Mouse (Mus musculus): ENCODE measurements at regions not wholly inside any gene's neighbourhood (a gene's known extent, or its start where the extent isn't known, plus 50 kb on each side); places are given as distances from the start of the nearest gene placed in this dataset.

GRCm38 (mm10) chr15:96177911-96178310, 109.4 kb upstream of the Arid2 start:
- H3K27me3 ChIP-seq (ENCODE audit: low read depth, poor library complexity, severe bottlenecking), result no peaks in the 10 kb centered on the region
- no peak overlapping the region for H3K27ac ChIP-seq (replicated peaks)
- no peaks in the 10 kb centered on the region for H3K9me3 ChIP-seq (replicated peaks)
- no peaks in the 10 kb centered on the region for H3K36me3 ChIP-seq
- no peaks in the 10 kb centered on the region for H3K4me1 ChIP-seq
- H3K4me3 ChIP-seq, result no peak overlapping the region
- no peak for DNase-seq (ENCODE audit: low spot score)
- WGBS, result 83% methylated on average over 9 of the region's 9 CpGs

- DNase-seq (ENCODE audit: low spot score), result no peak
- no peaks in the 10 kb centered on the region for H3K36me3 ChIP-seq
- no peaks in the 10 kb centered on the region for H3K27me3 ChIP-seq (ENCODE audit: low read depth, poor library complexity, severe bottlenecking)
- no peaks in the 10 kb centered on the region for H3K4me1 ChIP-seq
- H3K9me3 ChIP-seq (replicated peaks), result no peaks in the 10 kb centered on the region
- H3K4me3 ChIP-seq, result no peak overlapping the region
- 86% methylated on average over 8 of the region's 8 CpGs for WGBS
- no peak overlapping the region for H3K27ac ChIP-seq (replicated peaks)
Observed at GRCm38 (mm10) chr15:96178374-96179109, 108.8 kb upstream of the Arid2 start.

- H3K27ac ChIP-seq (replicated peaks), result no peak overlapping the region
- H3K4me3 ChIP-seq, result no peak overlapping the region
- 85% methylated on average over 5 of the region's 5 CpGs for WGBS
- no peaks in the 10 kb centered on the region for H3K36me3 ChIP-seq
- no peaks in the 10 kb centered on the region for H3K9me3 ChIP-seq (replicated peaks)
- DNase-seq (ENCODE audit: low spot score), result no peak
- H3K27me3 ChIP-seq (ENCODE audit: low read depth, poor library complexity, severe bottlenecking), result no peaks in the 10 kb centered on the region
- no peaks in the 10 kb centered on the region for H3K4me1 ChIP-seq
Observed at GRCm38 (mm10) chr15:96179511-96179910, 107.8 kb upstream of the Arid2 start.

- WGBS, result 90% methylated on average over 5 of the region's 5 CpGs
- H3K4me1 ChIP-seq, result no peaks in the 10 kb centered on the region
- no peaks in the 10 kb centered on the region for H3K27me3 ChIP-seq (ENCODE audit: low read depth, poor library complexity, severe bottlenecking)
- no peaks in the 10 kb centered on the region for H3K36me3 ChIP-seq
- H3K9me3 ChIP-seq (replicated peaks), result no peaks in the 10 kb centered on the region
- no peak overlapping the region for H3K4me3 ChIP-seq
- H3K27ac ChIP-seq (replicated peaks), result no peak overlapping the region
- DNase-seq (ENCODE audit: low spot score), result no peak
Observed at GRCm38 (mm10) chr15:96180036-96180435, 107.3 kb upstream of the Arid2 start.

- H3K27me3 ChIP-seq (ENCODE audit: low read depth, poor library complexity, severe bottlenecking), result no peaks in the 10 kb centered on the region
- peaks cover 7% of the 10 kb centered on the region for H3K4me1 ChIP-seq
- no peak overlapping the region for H3K4me3 ChIP-seq
- no peaks in the 10 kb centered on the region for H3K36me3 ChIP-seq
- H3K9me3 ChIP-seq (replicated peaks), result no peaks in the 10 kb centered on the region
- WGBS, result 90% methylated on average over 8 of the region's 8 CpGs
- H3K27ac ChIP-seq (replicated peaks), result no peak overlapping the region
- DNase-seq (ENCODE audit: low spot score), result no peak
Observed at GRCm38 (mm10) chr15:96180977-96181376, 106.3 kb upstream of the Arid2 start.

- WGBS, result 82% methylated on average over 5 of the region's 5 CpGs
- no peaks in the 10 kb centered on the region for H3K9me3 ChIP-seq (replicated peaks)
- DNase-seq (ENCODE audit: low spot score), result no peak
Observed at GRCm38 (mm10) chr15:96182313-96182712, 105.0 kb upstream of the Arid2 start.

GRCm38 (mm10) chr15:96183069-96183468, 104.2 kb upstream of the Arid2 start:
- Histone ChIP-seq H3K27me3 (ENCODE audit: low read depth, poor library complexity, severe bottlenecking) (no peaks in the 10 kb centered on the region), H3K27ac (replicated peaks) (no peak overlapping the region), H3K9me3 (replicated peaks) (no peaks in the 10 kb centered on the region), H3K4me1 (peaks cover 8% of the 10 kb centered on the region), H3K4me3 (no peak overlapping the region), H3K36me3 (no peaks in the 10 kb centered on the region)
- 88% methylated on average over 5 of the region's 6 CpGs for WGBS
- DNase-seq (ENCODE audit: low spot score), result no peak

More at GRCm38 (mm10) chr15:96182313-96182712, 105.0 kb upstream of the Arid2 start:
- Histone ChIP-seq H3K27ac (replicated peaks) (no peak overlapping the region), H3K4me3 (no peak overlapping the region), H3K27me3 (ENCODE audit: low read depth, poor library complexity, severe bottlenecking) (no peaks in the 10 kb centered on the region), H3K36me3 (no peaks in the 10 kb centered on the region), H3K4me1 (peaks cover 8% of the 10 kb centered on the region)

GRCm38 (mm10) chr15:96184666-96185065, 102.7 kb upstream of the Arid2 start:
- 72% methylated on average over 8 of the region's 8 CpGs for WGBS
- H3K4me3 ChIP-seq, result no peak overlapping the region
- H3K27me3 ChIP-seq (ENCODE audit: low read depth, poor library complexity, severe bottlenecking), result no peaks in the 10 kb centered on the region
- no peaks in the 10 kb centered on the region for H3K36me3 ChIP-seq
- no peak overlapping the region for H3K27ac ChIP-seq (replicated peaks)
- H3K4me1 ChIP-seq, result peaks cover 8% of the 10 kb centered on the region
- no peaks in the 10 kb centered on the region for H3K9me3 ChIP-seq (replicated peaks)
- DNase-seq (ENCODE audit: low spot score), result no peak

- DNase-seq (ENCODE audit: low spot score), result no peak
- 44% methylated on average over 4 of the region's 4 CpGs for WGBS
- Histone ChIP-seq H3K4me3 (no peak overlapping the region), H3K27ac (replicated peaks) (no peak overlapping the region), H3K36me3 (no peaks in the 10 kb centered on the region), H3K9me3 (replicated peaks) (no peaks in the 10 kb centered on the region), H3K27me3 (ENCODE audit: low read depth, poor library complexity, severe bottlenecking) (no peaks in the 10 kb centered on the region), H3K4me1 (peaks cover 11% of the 10 kb centered on the region)
Observed at GRCm38 (mm10) chr15:96185429-96185828, 101.9 kb upstream of the Arid2 start.

- Histone ChIP-seq H3K4me1 (peaks cover 11% of the 10 kb centered on the region), H3K27me3 (ENCODE audit: low read depth, poor library complexity, severe bottlenecking) (no peaks in the 10 kb centered on the region), H3K9me3 (replicated peaks) (no peaks in the 10 kb centered on the region), H3K27ac (replicated peaks) (no peak overlapping the region), H3K4me3 (no peak overlapping the region), H3K36me3 (no peaks in the 10 kb centered on the region)
- WGBS, result 53% methylated on average over 4 of the region's 6 CpGs
- no peak for DNase-seq (ENCODE audit: low spot score)
Observed at GRCm38 (mm10) chr15:96185901-96186300, 101.4 kb upstream of the Arid2 start.

- H3K36me3 ChIP-seq, result no peaks in the 10 kb centered on the region
- H3K9me3 ChIP-seq (replicated peaks), result no peaks in the 10 kb centered on the region
- 73% methylated on average over 2 of the region's 2 CpGs for WGBS
- H3K27me3 ChIP-seq (ENCODE audit: low read depth, poor library complexity, severe bottlenecking), result no peaks in the 10 kb centered on the region
- H3K27ac ChIP-seq (replicated peaks), result no peak overlapping the region
- no peak overlapping the region for H3K4me3 ChIP-seq
- no peak for DNase-seq (ENCODE audit: low spot score)
- peaks cover 11% of the 10 kb centered on the region for H3K4me1 ChIP-seq
Observed at GRCm38 (mm10) chr15:96189551-96189950, 97.8 kb upstream of the Arid2 start.

- no peak overlapping the region for H3K27ac ChIP-seq (replicated peaks)
- 0 out of 2 replicates have a peak, but pooled peaks cover 4% of the 10 kb centered on the region for H3K4me1 ChIP-seq
- DNase-seq (ENCODE audit: low spot score), result no peak
- WGBS, result 82% methylated on average over 10 of the region's 10 CpGs
- no peak overlapping the region for H3K4me3 ChIP-seq
- H3K9me3 ChIP-seq (replicated peaks), result no peaks in the 10 kb centered on the region
- no peaks in the 10 kb centered on the region for H3K36me3 ChIP-seq
- H3K27me3 ChIP-seq (ENCODE audit: low read depth, poor library complexity, severe bottlenecking), result no peaks in the 10 kb centered on the region
Observed at GRCm38 (mm10) chr15:96197413-96197812, 89.9 kb upstream of the Arid2 start.

GRCm38 (mm10) chr15:96197932-96198331, 89.4 kb upstream of the Arid2 start:
- 53% methylated on average over 5 of the region's 5 CpGs for WGBS
- no peak for DNase-seq (ENCODE audit: low spot score)
- no peaks in the 10 kb centered on the region for H3K36me3 ChIP-seq
- no peaks in the 10 kb centered on the region for H3K27me3 ChIP-seq (ENCODE audit: low read depth, poor library complexity, severe bottlenecking)
- no peaks in the 10 kb centered on the region for H3K9me3 ChIP-seq (replicated peaks)
- H3K4me1 ChIP-seq, result 0 out of 2 replicates have a peak, but pooled peaks cover 4% of the 10 kb centered on the region
- H3K4me3 ChIP-seq, result no peak overlapping the region
- no peak overlapping the region for H3K27ac ChIP-seq (replicated peaks)

Measured in midbrain, embryonic 10.5 days (tissue).